In the genomic region with DNA sequence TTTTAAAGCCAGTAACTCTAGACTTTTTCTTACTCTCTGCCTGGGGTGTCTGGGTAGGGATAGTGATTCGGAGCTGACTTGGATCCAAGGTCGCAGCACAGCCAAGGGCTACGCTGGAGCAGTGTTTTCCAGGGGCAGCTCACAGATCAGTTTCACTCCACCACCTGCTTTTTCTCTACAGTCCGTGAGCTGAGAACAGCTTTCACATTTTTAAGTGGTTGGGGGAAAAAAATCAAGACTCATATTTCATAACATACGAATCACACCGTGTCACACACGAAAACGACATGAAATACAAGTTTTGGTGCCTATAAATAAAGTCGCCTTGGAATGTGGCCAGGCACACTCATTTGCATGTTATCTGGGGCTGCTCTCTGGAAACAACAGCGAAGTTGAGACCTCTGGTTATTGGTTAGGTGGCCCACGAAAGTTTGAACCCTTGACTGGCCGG, we compare ENCODE assay signal across 11 mouse cellular contexts.
DNase-seq lines count a peak whose midpoint lies in the region; ATAC-seq and TF ChIP-seq lines count a peak whose summit lies in the region.
"Had no signal": no experiment of that assay in that cellular context is flagged by ENCODE, and none has a peak within 500 bp of the region (broad histone marks: within the 10 kb centered on the region; RNA-seq: fewer than 3 reads in every experiment).

No protein-coding gene starts in this region.

- no peaks in the 10 kb centered on the region for H3K9me3 ChIP-seq in kidney, embryonic 14.5 days (ENCODE audit: control insufficient read depth, low read length)
- no peaks in the 10 kb centered on the region for H3K9me3 ChIP-seq in midbrain, postnatal 0 days (ENCODE audit: low read length)
- H3K9me3 ChIP-seq: liver, embryonic 13.5 days; midbrain, embryonic 13.5 days had no signal

- H3K27ac ChIP-seq in kidney, embryonic 14.5 days (ENCODE audit: low read depth, low read length), result peak overlapping the region; percentile 27; the same call in 1 of the 2 replicates
- H3K27ac ChIP-seq in kidney, adult 2 months (ENCODE audit: insufficient read depth, low read depth, low read length), result no peak overlapping the region
- H3K27ac ChIP-seq in midbrain, postnatal 0 days (ENCODE audit: low read depth, low read length), result no peak overlapping the region
- H3K27ac ChIP-seq: liver, embryonic 13.5 days; midbrain, embryonic 13.5 days had no signal

- H3K36me3 ChIP-seq in kidney, embryonic 14.5 days (ENCODE audit: control insufficient read depth, insufficient read depth, low read length), result no peaks in the 10 kb centered on the region
- no peaks in the 10 kb centered on the region for H3K36me3 ChIP-seq in kidney, adult 2 months (ENCODE audit: control insufficient read depth, insufficient read depth, low read length)
- no peaks in the 10 kb centered on the region for H3K36me3 ChIP-seq in midbrain, postnatal 0 days (ENCODE audit: insufficient read depth, low read length)
- H3K36me3 ChIP-seq: liver, embryonic 13.5 days; midbrain, embryonic 13.5 days had no signal

- H3K4me3 ChIP-seq in kidney, embryonic 14.5 days (ENCODE audit: low read length), result no peak overlapping the region
- H3K4me3 ChIP-seq in kidney, adult 2 months (ENCODE audit: insufficient read depth, low read depth, low read length), result no peak overlapping the region
- no peak overlapping the region for H3K4me3 ChIP-seq in midbrain, postnatal 0 days (ENCODE audit: low read depth, low read length)
- H3K4me3 ChIP-seq: liver, embryonic 13.5 days; midbrain, embryonic 13.5 days had no signal

- H3K27me3 ChIP-seq in kidney, embryonic 14.5 days (ENCODE audit: control insufficient read depth, insufficient read depth, low read length), result no peaks in the 10 kb centered on the region
- no peaks in the 10 kb centered on the region for H3K27me3 ChIP-seq in kidney, adult 2 months (replicated peaks; ENCODE audit: control insufficient read depth, insufficient read depth, low read length)
- no peaks in the 10 kb centered on the region for H3K27me3 ChIP-seq in midbrain, postnatal 0 days (ENCODE audit: insufficient read depth, low read length)
- H3K27me3 ChIP-seq: liver, embryonic 13.5 days had no signal

- no peak for TF ChIP-seq CTCF in kidney, adult 2 months (conservative IDR thresholded peaks at IDR 0.05; ENCODE audit: insufficient read depth, insufficient read length, low read depth, low read length)
- TF ChIP-seq CTCF in midbrain, postnatal 0 days (IDR thresholded peaks at IDR 0.05), result no peak

- no peak for DNase-seq in kidney, adult 2 months
- DNase-seq in heart, adult 9 months (ENCODE audit: low spot score in 2 of 2), result peak; percentile 34 to 46
- peak; percentile 64 to 73 for DNase-seq in kidney, postnatal 4 days
- no peak for DNase-seq in midbrain, postnatal 0 days (ENCODE audit: low spot score)
- DNase-seq in lung, adult 18-20 months, result no peak
- DNase-seq in left cerebral cortex, adult 18-20 months (ENCODE audit: low spot score in 2 of 2), result no peak
- DNase-seq: embryo, embryonic 11 days; liver, embryonic 13.5 days had no signal

- ATAC-seq in kidney, embryonic 14.5 days (ENCODE audit: low FRiP score, low TSS enrichment), result 0 out of 2 replicates have a peak, but pooled peaks have one; percentile 18
- ATAC-seq in common myeloid progenitor, adult 5-6 weeks (replicated peaks; ENCODE audit: low read depth, poor library complexity, severe bottlenecking), result 0 out of 2 replicates have a peak, but pooled peaks have one; percentile 39
- ATAC-seq in midbrain, postnatal 0 days (ENCODE audit: low FRiP score), result no peak
- ATAC-seq: midbrain, embryonic 13.5 days had no signal

- no peak for TF ChIP-seq POLR2A in kidney, adult 2 months (IDR thresholded peaks at IDR 0.05; ENCODE audit: low read depth, low read length)

- no peak overlapping the region for H3K9ac ChIP-seq in kidney, embryonic 14.5 days (ENCODE audit: low read depth, low read length)
- no peak overlapping the region for H3K9ac ChIP-seq in midbrain, postnatal 0 days (replicated peaks; ENCODE audit: low read length, poor library complexity, severe bottlenecking)
- H3K9ac ChIP-seq: liver, embryonic 13.5 days; midbrain, embryonic 13.5 days had no signal

- WGBS in kidney, embryonic 14.5 days, result 15% methylated on average over 12 of the region's 12 CpGs
- WGBS in kidney, adult 2 months, result 41% methylated on average over 12 of the region's 12 CpGs
- 72% methylated on average over 12 of the region's 12 CpGs for WGBS in midbrain, postnatal 0 days

- peaks cover 34% of the 10 kb centered on the region for H3K4me1 ChIP-seq in kidney, embryonic 14.5 days (ENCODE audit: control insufficient read depth, insufficient read depth, low read length)
- peaks cover 7% of the 10 kb centered on the region; the same call in 1 of the 2 replicates for H3K4me1 ChIP-seq in kidney, adult 2 months (ENCODE audit: control insufficient read depth, insufficient read depth, low read length)
- H3K4me1 ChIP-seq in midbrain, postnatal 0 days (ENCODE audit: insufficient read depth, low read length), result peaks cover 4% of the 10 kb centered on the region; the same call in 1 of the 2 replicates
- H3K4me1 ChIP-seq: liver, embryonic 13.5 days had no signal

- H3K4me2 ChIP-seq in kidney, embryonic 14.5 days (replicated peaks; ENCODE audit: low read depth, low read length), result no peak overlapping the region
- no peak overlapping the region for H3K4me2 ChIP-seq in midbrain, postnatal 0 days (ENCODE audit: low read depth, low read length, poor library complexity, severe bottlenecking)
- H3K4me2 ChIP-seq: liver, embryonic 13.5 days; midbrain, embryonic 13.5 days had no signal

Comparison
In these comparisons a context has a peak if more than half of its experiments do, and no peak if none do; other contexts are left out.
1. DNase-seq: peak in heart, adult 9 months (2 of 2) and kidney, postnatal 4 days (2 of 2); none in kidney, adult 2 months (single experiment), midbrain, postnatal 0 days (single experiment), lung, adult 18-20 months (0 of 2) and left cerebral cortex, adult 18-20 months (0 of 2).